Mouse (Mus musculus): ENCODE data around the gene Angpt4. TPM values are rescaled to one million over a fixed set of nuclear protein-coding genes. Genes with fewer than 3 reads are reported as not detected.

The Angpt4 gene
- polyA plus RNA-seq, 1 experiment from 2014 or later, result 1.1 TPM

DNA sequence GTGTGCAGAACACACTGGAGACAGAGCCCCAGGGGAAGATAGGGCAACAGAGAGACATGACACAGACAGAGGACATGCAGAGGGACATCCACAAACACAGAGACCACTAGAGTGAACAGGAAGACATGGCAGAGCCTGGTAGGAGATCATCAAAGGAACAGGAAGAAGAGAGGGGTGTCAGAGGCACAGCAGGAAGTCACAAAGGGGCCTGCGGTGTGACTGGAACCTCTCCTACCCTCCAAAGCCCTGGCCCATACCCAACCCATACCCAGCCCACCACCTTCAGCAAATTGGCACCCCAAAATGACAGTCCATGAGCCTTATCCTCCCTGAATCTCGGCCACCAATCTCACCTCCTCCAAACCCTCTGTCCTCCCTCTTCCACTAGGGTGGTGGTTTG lies 33.1 kb downstream of the Angpt4 start:
- 58% methylated on average over 2 of the region's 2 CpGs for WGBS

DNA sequence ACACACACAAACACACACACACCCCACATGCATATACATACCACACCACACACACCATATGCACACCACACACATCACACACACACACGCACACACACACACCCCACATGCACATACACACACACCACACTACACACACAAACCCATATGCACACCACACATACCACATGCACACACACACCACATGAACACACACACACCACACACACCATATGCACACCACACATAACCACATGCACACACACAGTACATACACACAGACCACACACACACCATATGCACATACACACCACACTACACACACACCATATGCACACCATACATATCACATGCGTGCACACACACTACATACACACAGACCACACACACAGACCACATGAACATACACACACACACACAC lies 36.6 kb downstream of the Angpt4 start:
- H3K4me1 ChIP-seq (ENCODE audit: control insufficient read depth, insufficient read depth, low read length), result no peaks in the 10 kb centered on the region
- no peak for ATAC-seq (ENCODE audit: low FRiP score, low TSS enrichment)
- H3K9me3 ChIP-seq (ENCODE audit: control insufficient read depth, low read length), result no peaks in the 10 kb centered on the region
- no peaks in the 10 kb centered on the region for H3K27me3 ChIP-seq (ENCODE audit: control insufficient read depth, insufficient read depth, low read length)
- no peak overlapping the region for H3K9ac ChIP-seq (ENCODE audit: low read depth, low read length)
- no peak overlapping the region for H3K27ac ChIP-seq (ENCODE audit: low read depth, low read length)
- 89% methylated on average over 2 of the region's 2 CpGs for WGBS
- no peak overlapping the region for H3K4me3 ChIP-seq (ENCODE audit: low read length)
- no peaks in the 10 kb centered on the region for H3K36me3 ChIP-seq (ENCODE audit: control insufficient read depth, insufficient read depth, low read length)
- no peak overlapping the region for H3K4me2 ChIP-seq (replicated peaks; ENCODE audit: low read depth, low read length)

More for the DNA sequence above, 33.1 kb downstream of the Angpt4 start:
- no peak overlapping the region for H3K9ac ChIP-seq (ENCODE audit: low read depth, low read length)
- no peak for ATAC-seq (ENCODE audit: low FRiP score, low TSS enrichment)
- no peaks in the 10 kb centered on the region for H3K27me3 ChIP-seq (ENCODE audit: control insufficient read depth, insufficient read depth, low read length)
- no peak overlapping the region for H3K4me2 ChIP-seq (replicated peaks; ENCODE audit: low read depth, low read length)
- H3K4me3 ChIP-seq (ENCODE audit: low read length), result no peak overlapping the region
- no peaks in the 10 kb centered on the region for H3K4me1 ChIP-seq (ENCODE audit: control insufficient read depth, insufficient read depth, low read length)
- H3K36me3 ChIP-seq (ENCODE audit: control insufficient read depth, insufficient read depth, low read length), result no peaks in the 10 kb centered on the region
- H3K27ac ChIP-seq (ENCODE audit: low read depth, low read length), result no peak overlapping the region
- H3K9me3 ChIP-seq (ENCODE audit: control insufficient read depth, low read length), result no peaks in the 10 kb centered on the region

DNA sequence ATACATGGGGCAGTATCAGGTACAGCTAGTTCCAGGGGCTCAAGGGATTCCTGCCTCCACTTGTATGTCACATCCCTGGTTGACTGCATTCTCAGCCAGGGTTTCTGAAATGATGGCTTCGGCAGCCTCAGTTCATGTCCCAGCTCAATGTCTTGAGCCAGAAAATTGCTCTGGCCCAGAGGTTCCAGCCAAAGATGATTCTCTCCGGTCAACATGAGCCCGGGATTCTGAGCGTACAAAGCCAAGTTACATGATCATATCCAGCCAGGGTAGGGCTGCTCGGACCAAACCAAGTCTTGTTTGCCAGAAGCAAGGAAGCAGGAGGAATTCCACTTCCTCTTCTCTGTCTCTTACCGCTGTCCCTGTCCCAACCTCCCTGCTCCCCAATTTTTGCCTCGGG lies 37.3 kb downstream of the Angpt4 start:
- ATAC-seq (ENCODE audit: low FRiP score, low TSS enrichment), result no peak
- no peaks in the 10 kb centered on the region for H3K4me1 ChIP-seq (ENCODE audit: control insufficient read depth, insufficient read depth, low read length)
- H3K27ac ChIP-seq (ENCODE audit: low read depth, low read length), result no peak overlapping the region
- no peak overlapping the region for H3K4me3 ChIP-seq (ENCODE audit: low read length)
- H3K4me2 ChIP-seq (replicated peaks; ENCODE audit: low read depth, low read length), result no peak overlapping the region
- no peak overlapping the region for H3K9ac ChIP-seq (ENCODE audit: low read depth, low read length)
- H3K36me3 ChIP-seq (ENCODE audit: control insufficient read depth, insufficient read depth, low read length), result no peaks in the 10 kb centered on the region
- H3K27me3 ChIP-seq (ENCODE audit: control insufficient read depth, insufficient read depth, low read length), result no peaks in the 10 kb centered on the region
- H3K9me3 ChIP-seq (ENCODE audit: control insufficient read depth, low read length), result no peaks in the 10 kb centered on the region
- 84% methylated on average over 7 of the region's 7 CpGs for WGBS

DNA sequence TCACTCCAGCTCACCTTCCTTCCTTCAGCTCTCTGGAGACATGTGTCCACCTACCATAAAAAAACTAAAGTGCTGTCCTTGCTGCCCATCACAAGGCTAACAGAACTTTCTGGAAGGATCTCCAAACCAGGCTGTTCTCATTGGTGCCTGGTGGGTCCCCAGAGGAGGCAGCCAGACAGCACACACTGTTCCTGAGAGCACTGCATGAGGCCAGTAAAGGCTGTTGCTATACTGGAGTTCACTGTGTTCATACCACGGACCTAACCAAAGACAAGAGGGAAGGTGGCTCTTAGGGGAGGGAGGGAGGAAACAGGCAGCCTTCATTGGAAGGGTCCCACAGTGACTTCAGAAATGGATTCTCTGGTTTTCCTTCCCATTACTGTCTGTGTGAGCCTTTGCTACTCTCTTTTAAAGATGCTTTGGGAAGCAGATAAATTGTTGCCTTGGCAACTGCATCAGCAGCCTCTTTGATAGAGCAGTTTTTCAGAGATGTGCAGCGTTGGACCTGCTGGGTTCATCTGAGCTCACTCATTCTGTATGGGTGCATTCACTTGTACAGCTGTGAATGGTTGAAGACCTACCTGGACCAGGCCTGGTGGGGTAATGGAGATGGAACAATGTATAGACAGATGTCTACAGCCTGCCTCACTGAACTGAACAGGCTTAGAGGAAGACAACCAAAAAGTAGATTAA lies 38.2 kb downstream of the Angpt4 start:
- ATAC-seq (ENCODE audit: low FRiP score, low TSS enrichment), result no peak

DNA sequence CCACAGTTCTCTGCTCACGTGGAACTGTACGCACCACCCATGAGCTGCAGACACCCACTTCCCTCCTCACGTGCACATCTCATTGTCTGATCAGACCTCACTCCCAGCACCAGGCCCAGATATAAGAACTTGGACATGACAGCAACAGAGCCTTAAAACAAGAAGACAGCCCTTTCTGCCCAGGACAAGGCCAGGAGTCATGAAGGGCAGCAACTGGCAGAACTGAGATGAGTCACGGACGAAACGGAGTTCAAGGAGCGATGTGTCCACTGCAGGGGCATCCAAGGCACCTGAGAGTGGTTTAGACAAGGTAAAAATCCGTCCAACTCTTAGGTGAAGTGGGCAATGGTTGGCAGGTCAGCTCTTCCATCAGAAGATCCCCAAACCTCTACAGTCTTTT lies 42.7 kb downstream of the Angpt4 start:
- Histone ChIP-seq H3K4me2 (replicated peaks; ENCODE audit: low read depth, low read length) (no peak overlapping the region), H3K4me1 (ENCODE audit: control insufficient read depth, insufficient read depth, low read length) (no peaks in the 10 kb centered on the region), H3K4me3 (ENCODE audit: low read length) (no peak overlapping the region), H3K36me3 (ENCODE audit: control insufficient read depth, insufficient read depth, low read length) (no peaks in the 10 kb centered on the region), H3K9me3 (ENCODE audit: control insufficient read depth, low read length) (no peaks in the 10 kb centered on the region), H3K27me3 (ENCODE audit: control insufficient read depth, insufficient read depth, low read length) (no peaks in the 10 kb centered on the region), H3K27ac (ENCODE audit: low read depth, low read length) (no peak overlapping the region), H3K9ac (ENCODE audit: low read depth, low read length) (no peak overlapping the region)
- WGBS, result 89% methylated on average over 8 of the region's 8 CpGs
- no peak for ATAC-seq (ENCODE audit: low FRiP score, low TSS enrichment)

More for the DNA sequence above, 38.2 kb downstream of the Angpt4 start:
- H3K36me3 ChIP-seq (ENCODE audit: control insufficient read depth, insufficient read depth, low read length), result no peaks in the 10 kb centered on the region
- H3K27ac ChIP-seq (ENCODE audit: low read depth, low read length), result no peak overlapping the region
- H3K27me3 ChIP-seq (ENCODE audit: control insufficient read depth, insufficient read depth, low read length), result no peaks in the 10 kb centered on the region
- WGBS, result 75% methylated on average over 2 of the region's 2 CpGs
- no peaks in the 10 kb centered on the region for H3K4me1 ChIP-seq (ENCODE audit: control insufficient read depth, insufficient read depth, low read length)
- no peaks in the 10 kb centered on the region for H3K9me3 ChIP-seq (ENCODE audit: control insufficient read depth, low read length)
- H3K4me3 ChIP-seq (ENCODE audit: low read length), result no peak overlapping the region
- no peak overlapping the region for H3K4me2 ChIP-seq (replicated peaks; ENCODE audit: low read depth, low read length)
- no peak overlapping the region for H3K9ac ChIP-seq (ENCODE audit: low read depth, low read length)

DNA sequence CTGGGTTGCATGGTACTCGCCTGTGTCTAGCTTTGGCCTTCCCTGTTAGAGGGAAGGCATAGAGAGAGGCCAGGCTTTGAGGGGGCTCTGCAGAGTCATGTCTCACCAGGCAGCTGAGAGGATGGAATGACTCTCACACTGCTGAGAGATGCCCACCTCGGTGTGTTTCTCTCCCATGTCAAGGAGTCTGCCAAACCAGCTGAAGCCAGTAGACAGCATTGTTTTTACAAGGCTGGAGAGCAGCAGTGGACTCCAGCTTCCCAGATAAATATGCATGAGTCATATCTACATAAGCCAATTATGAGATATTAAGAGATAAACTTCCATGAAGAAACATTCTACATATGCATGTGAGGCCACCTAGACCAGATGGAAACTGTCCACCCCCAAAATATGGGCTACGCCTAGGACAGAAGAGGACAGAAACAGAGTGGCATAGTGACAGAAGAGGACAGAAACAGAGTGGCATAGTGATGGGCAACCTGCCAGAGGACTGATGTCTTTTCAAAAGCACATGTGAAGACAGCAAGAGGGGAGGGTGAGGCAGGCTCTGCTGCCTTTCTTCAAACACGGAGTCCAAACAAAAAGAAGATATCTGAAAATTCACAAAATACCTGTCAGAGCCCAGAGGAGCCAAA lies 45.6 kb downstream of the Angpt4 start:
- H3K4me1 ChIP-seq (ENCODE audit: control insufficient read depth, insufficient read depth, low read length), result peaks cover 4% of the 10 kb centered on the region; the same call in 1 of the 2 replicates
- no peaks in the 10 kb centered on the region for H3K27me3 ChIP-seq (ENCODE audit: control insufficient read depth, insufficient read depth, low read length)
- WGBS, result 81% methylated on average over 4 of the region's 4 CpGs
- no peak overlapping the region for H3K4me3 ChIP-seq (ENCODE audit: low read length)
- no peak overlapping the region for H3K4me2 ChIP-seq (replicated peaks; ENCODE audit: low read depth, low read length)
- H3K36me3 ChIP-seq (ENCODE audit: control insufficient read depth, insufficient read depth, low read length), result no peaks in the 10 kb centered on the region
- no peaks in the 10 kb centered on the region for H3K9me3 ChIP-seq (ENCODE audit: control insufficient read depth, low read length)
- H3K9ac ChIP-seq (ENCODE audit: low read depth, low read length), result no peak overlapping the region
- H3K27ac ChIP-seq (ENCODE audit: low read depth, low read length), result no peak overlapping the region
- ATAC-seq (ENCODE audit: low FRiP score, low TSS enrichment), result no peak

DNA sequence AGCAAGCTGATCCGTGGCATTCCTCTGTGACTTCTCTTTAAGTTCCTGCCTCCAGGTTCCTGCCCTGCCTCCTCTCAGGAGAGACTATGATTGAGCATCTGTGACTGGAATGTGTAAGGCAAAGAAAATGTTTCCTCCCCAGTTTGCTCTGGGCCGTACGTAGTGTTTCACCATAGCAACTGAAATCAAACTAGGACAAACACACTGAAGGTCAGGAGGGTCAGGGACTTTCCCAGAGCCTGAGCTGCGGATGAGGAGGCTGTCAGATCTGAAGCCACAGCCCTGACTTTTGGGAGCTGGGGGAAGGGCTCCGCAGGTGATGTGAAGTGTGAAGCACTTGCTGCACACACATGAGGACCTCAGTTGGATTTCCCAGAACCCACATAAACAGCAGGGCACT lies 48.3 kb downstream of the Angpt4 start:
- Histone ChIP-seq H3K9me3 (ENCODE audit: control insufficient read depth, low read length) (no peaks in the 10 kb centered on the region), H3K4me2 (replicated peaks; ENCODE audit: low read depth, low read length) (no peak overlapping the region), H3K27ac (ENCODE audit: low read depth, low read length) (no peak overlapping the region), H3K9ac (ENCODE audit: low read depth, low read length) (no peak overlapping the region), H3K27me3 (ENCODE audit: control insufficient read depth, insufficient read depth, low read length) (no peaks in the 10 kb centered on the region), H3K4me1 (ENCODE audit: control insufficient read depth, insufficient read depth, low read length) (peaks cover 16% of the 10 kb centered on the region), H3K36me3 (ENCODE audit: control insufficient read depth, insufficient read depth, low read length) (no peaks in the 10 kb centered on the region), H3K4me3 (ENCODE audit: low read length) (no peak overlapping the region)
- peak; percentile 33; the same call in 1 of the 2 replicates for ATAC-seq (ENCODE audit: low FRiP score, low TSS enrichment)
- WGBS, result 19% methylated on average over 5 of the region's 5 CpGs

DNA sequence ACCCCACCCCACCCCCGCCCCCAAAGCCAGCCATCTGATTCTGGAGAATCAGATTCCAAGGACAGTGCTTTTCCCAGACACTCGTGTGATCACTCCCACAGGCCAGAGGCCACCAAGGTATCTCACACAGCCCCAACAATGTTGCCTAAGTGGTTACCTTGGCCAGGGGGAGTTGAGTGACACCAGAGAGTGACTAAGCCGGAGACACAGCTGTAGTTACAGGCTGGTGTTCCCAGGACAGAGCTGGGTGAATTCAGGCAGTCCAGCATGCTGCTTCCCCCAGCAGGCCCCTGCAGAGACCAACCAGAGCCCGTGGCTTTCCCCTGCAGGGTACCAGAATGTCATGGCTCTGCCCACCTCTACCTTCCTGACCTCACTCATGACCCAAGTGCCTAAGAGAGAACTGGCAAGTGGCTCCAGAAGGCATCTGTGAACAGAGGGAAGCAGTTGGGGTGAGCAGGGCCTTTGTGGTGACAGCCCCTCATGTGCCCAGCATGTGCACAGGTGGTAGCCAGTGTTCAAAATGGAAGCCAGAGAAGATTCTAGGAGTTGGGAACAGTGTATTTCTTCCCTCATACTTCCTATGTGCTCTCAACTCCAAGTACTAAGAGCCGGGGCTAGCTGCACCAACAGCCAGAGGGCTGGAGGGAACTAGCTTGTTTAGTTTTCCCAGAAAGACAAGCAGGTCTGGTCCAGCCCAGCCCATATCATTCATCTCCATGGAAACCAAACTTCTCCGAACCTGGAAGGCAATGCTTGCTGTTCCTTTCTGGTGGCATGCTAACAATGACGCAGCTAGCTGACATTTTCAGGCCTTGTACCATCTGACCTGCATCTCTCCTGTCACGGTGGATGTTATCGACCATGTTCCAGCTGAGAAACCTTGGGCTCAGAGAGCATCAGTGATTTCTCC lies 50.5 kb downstream of the Angpt4 start:
- no peaks in the 10 kb centered on the region for H3K9me3 ChIP-seq (ENCODE audit: control insufficient read depth, low read length)
- no peak overlapping the region for H3K9ac ChIP-seq (ENCODE audit: low read depth, low read length)
- no peaks in the 10 kb centered on the region for H3K36me3 ChIP-seq (ENCODE audit: control insufficient read depth, insufficient read depth, low read length)
- no peak for ATAC-seq (ENCODE audit: low FRiP score, low TSS enrichment)
- no peak overlapping the region for H3K4me3 ChIP-seq (ENCODE audit: low read length)
- no peak overlapping the region for H3K4me2 ChIP-seq (replicated peaks; ENCODE audit: low read depth, low read length)
- WGBS, result 59% methylated on average over 9 of the region's 9 CpGs
- no peaks in the 10 kb centered on the region for H3K27me3 ChIP-seq (ENCODE audit: control insufficient read depth, insufficient read depth, low read length)
- H3K27ac ChIP-seq (ENCODE audit: low read depth, low read length), result no peak overlapping the region
- peaks cover 17% of the 10 kb centered on the region for H3K4me1 ChIP-seq (ENCODE audit: control insufficient read depth, insufficient read depth, low read length)

DNA sequence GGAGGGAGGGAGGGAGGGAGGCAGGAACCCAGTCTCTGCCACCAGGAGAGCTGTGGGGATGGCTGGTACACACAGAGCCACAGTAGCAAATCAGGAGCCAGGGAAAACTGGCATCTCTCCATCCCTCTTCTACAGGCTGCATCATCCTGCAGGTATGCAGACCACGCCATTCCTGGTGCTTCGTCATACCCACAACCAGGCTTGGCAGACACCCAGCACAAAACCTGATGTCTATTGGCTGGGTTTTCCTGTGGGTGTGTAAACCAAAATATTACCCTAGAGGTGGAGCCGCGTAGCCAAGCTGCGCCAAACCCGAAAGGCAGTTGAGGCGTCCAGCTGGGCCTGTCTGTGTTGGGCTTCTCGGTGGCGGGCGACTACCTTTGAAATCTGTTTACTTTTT lies 51.5 kb downstream of the Angpt4 start:
- whole genome bisulfite sequencing, result 84% methylated on average over 10 of the region's 10 CpGs
- Histone ChIP-seq H3K27ac (ENCODE audit: low read depth, low read length) (no peak overlapping the region), H3K4me1 (ENCODE audit: control insufficient read depth, insufficient read depth, low read length) (peaks cover 17% of the 10 kb centered on the region), H3K4me3 (ENCODE audit: low read length) (no peak overlapping the region), H3K4me2 (replicated peaks; ENCODE audit: low read depth, low read length) (no peak overlapping the region), H3K36me3 (ENCODE audit: control insufficient read depth, insufficient read depth, low read length) (no peaks in the 10 kb centered on the region), H3K9ac (ENCODE audit: low read depth, low read length) (no peak overlapping the region), H3K9me3 (ENCODE audit: control insufficient read depth, low read length) (no peaks in the 10 kb centered on the region), H3K27me3 (ENCODE audit: control insufficient read depth, insufficient read depth, low read length) (no peaks in the 10 kb centered on the region)
- no peak for ATAC-seq (ENCODE audit: low FRiP score, low TSS enrichment)
